Mouse (Mus musculus) heart, adult 2 months (tissue): ENCODE data around the gene Zfp639.

Source experiments
- CTCF ChIP-seq: fragments of 200-600 bp; IDR thresholded peaks from 2 replicates; pipeline ENCODE4 v1.8.1; 2022; ENCODE audit warnings: antibody characterized with exemption, mild to moderate bottlenecking, moderate library complexity
- EP300 ChIP-seq: fragments of 200-500 bp; IDR thresholded peaks from 2 replicates; pipeline ENCODE4 v1.6.1; 2011; ENCODE audit warnings: low read depth, low read length, control low read depth; ENCODE audit not compliant: insufficient read depth
- POLR2A ChIP-seq: fragments of 200-500 bp; IDR thresholded peaks from 2 replicates; pipeline ENCODE4 v1.6.1; 2011; ENCODE audit warnings: mild to moderate bottlenecking, low read depth, low read length, control low read depth; ENCODE audit not compliant: insufficient read depth

GRCm38 (mm10) chr3:32472191-32472900, 37.7 kb upstream of the Zfp639 start:
- TF ChIP-seq POLR2A (no peak), CTCF (no peak), EP300 (no peak)
